Mouse (Mus musculus) cerebellum, adult 2 months (tissue): Measurements from ENCODE around the gene Bglap. TPM values are rescaled to one million over a fixed set of nuclear protein-coding genes. Genes with fewer than 3 reads are reported as not detected.
A peak's percentile ranks its signal among the peaks of the same experiment; 100 is the strongest.

Experiments
- DNase-seq, 2 experiments: peaks; one replicate each; pipeline ENCODE4 v3.0.0; 2021
- H3K27ac ChIP-seq: fragments of 200-500 bp; 2 replicates; pipeline ENCODE4 v1.5.1; 2012; ENCODE audit warnings: low read length, control low read depth, inconsistent platforms; ENCODE audit not compliant: insufficient read depth
- H3K27me3 ChIP-seq: fragments of 200-500 bp; 2 replicates; pipeline ENCODE4 v1.6.1; 2012; ENCODE audit warnings: inconsistent platforms, mild to moderate bottlenecking, low read length, moderate library complexity; ENCODE audit not compliant: control insufficient read depth, insufficient read depth
- H3K4me1 ChIP-seq: fragments of 200-500 bp; 2 replicates; pipeline ENCODE4 v1.6.1; 2011; ENCODE audit warnings: low read length; ENCODE audit not compliant: control insufficient read depth, insufficient read depth
- H3K4me3 ChIP-seq: fragments of 200-500 bp; replicated peaks from 2 replicates; pipeline ENCODE3; 2011; ENCODE audit warnings: mild to moderate bottlenecking, low read depth, low read length, control low read depth; ENCODE audit not compliant: insufficient read depth
- CTCF ChIP-seq: fragments of 200-500 bp; IDR thresholded peaks from 2 replicates; pipeline ENCODE4 v1.5.1; 2011; ENCODE audit warnings: low read depth, mild to moderate bottlenecking, control low read depth, low read length, moderate library complexity, borderline replicate concordance; ENCODE audit not compliant: insufficient read depth
- POLR2A ChIP-seq: fragments of 200-500 bp; IDR thresholded peaks from 2 replicates; pipeline ENCODE4 v1.6.1; 2011; ENCODE audit warnings: low read length, control low read depth, borderline replicate concordance; ENCODE audit not compliant: insufficient read depth
- WGBS: fragments of 180-500 bp; shearing (Covaris S2); methylation state at CpG from one replicate; pipeline ENCODE4 v1.1.7; 2018; 5-methylcytosine and 5-hydroxymethylcytosine counted together
- polyA plus RNA-seq: library from polyadenylated mRNA; depleted of rRNA; stranded (reverse); fragments of >200 nt; gene quantifications from 2 replicates; pipeline ENCODE4 v1.2.3, GENCODE M21; 2012

Bglap gene
- polyA plus RNA-seq, 1 experiment, result 0.57 TPM

DNA sequence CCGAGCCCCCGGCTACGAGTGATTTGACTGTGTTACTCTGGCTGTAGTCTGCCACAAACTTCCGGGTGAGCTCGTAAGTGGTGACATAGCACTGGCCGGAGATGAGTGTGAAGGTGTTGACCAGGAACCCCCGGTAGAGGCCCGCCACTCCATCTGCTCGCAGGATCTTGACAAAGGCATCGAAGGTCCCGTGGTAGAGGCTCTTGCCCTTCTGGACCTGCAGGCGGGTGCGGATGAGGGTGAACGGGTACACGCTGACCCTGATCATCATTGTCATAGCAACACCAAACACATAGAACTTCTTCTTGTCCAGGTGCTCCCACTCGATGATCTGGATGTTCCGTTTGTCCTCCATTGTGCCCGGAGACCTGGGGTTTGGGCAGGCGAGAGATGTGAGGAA lies 36.5 kb upstream of the Bglap start:
- TF ChIP-seq CTCF (no peak), POLR2A (no peak)
- no peak overlapping the region for H3K27ac ChIP-seq
- 90% methylated on average over 19 of the region's 19 CpGs for WGBS
- H3K27me3 ChIP-seq, result no peaks in the 10 kb centered on the region
- DNase-seq, result no peak
- H3K4me1 ChIP-seq, result peaks cover 48% of the 10 kb centered on the region
- H3K4me3 ChIP-seq, result no peak overlapping the region

DNA sequence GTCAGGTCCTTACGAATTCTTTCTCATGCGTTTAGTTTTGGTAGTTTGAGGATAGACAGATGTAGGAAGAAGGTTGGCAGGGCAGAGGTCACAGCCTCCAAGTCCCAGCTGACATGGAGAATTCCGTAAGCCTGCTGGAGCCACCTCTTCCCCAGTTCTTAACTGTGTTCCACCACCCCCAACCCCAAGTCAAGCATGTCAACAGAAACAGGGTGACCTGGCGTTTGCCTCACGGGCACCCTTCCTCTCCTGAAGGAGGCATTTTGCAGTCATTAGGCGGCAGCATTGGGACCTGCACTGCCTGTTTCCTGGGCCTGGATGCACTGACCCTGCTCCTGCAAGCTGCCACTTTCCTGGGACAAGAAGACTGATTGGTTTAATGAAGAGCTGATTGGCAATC lies 33.8 kb upstream of the Bglap start:
- no peak overlapping the region for H3K4me3 ChIP-seq
- H3K27me3 ChIP-seq, result no peaks in the 10 kb centered on the region
- 74% methylated on average over 6 of the region's 6 CpGs for WGBS
- DNase-seq, result no peak
- no peak overlapping the region for H3K27ac ChIP-seq
- TF ChIP-seq CTCF, result no peak
- no peak for TF ChIP-seq POLR2A
- H3K4me1 ChIP-seq, result peaks cover 58% of the 10 kb centered on the region

DNA sequence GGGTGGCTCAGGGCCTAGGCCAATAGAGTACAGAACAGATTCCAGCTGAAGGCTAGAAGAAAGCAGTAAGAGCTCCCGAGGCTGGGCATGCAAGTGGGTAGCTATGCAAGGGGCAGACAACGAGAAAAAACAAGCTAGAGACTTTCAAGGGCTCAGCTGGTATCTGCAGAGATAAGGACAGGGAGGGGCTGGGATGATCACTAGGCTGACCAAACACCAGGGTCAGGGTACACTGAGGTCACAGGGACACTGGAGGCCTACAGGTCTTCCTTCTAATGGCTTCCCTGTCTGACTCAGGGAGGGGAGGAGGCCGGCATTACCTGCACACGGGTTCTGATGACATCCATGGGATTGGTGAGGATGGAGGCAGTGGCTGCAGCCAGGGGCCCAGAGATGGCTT lies 31.4 kb upstream of the Bglap start:
- Histone ChIP-seq H3K27me3 (no peaks in the 10 kb centered on the region), H3K4me1 (peaks cover 49% of the 10 kb centered on the region), H3K27ac (no peak overlapping the region), H3K4me3 (no peak overlapping the region)
- no peak for TF ChIP-seq CTCF
- no peak for TF ChIP-seq POLR2A
- no peak for DNase-seq
- 87% methylated on average over 4 of the region's 4 CpGs for WGBS

DNA sequence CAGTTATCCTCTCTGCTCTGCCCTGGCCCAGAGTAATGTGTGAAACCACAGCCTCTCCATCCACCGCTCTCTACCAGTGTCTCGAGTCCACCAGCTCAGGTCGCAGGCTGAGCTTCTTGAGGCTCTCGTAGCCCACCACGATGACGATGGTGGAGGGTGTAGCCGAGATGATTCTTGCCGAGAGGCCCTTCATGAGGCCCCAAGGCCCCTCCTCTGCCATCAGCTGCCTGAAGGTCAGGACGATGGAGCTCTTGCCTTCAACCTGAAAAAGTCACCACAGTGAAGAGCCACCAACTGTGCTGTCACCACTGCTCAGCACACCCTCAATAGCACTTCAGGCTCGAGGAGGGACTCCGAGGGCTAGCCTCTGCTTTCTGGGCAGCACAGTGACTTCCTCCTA lies 28.4 kb upstream of the Bglap start:
- Histone ChIP-seq H3K4me1 (peaks cover 29% of the 10 kb centered on the region), H3K27ac (no peak overlapping the region), H3K27me3 (no peaks in the 10 kb centered on the region), H3K4me3 (no peak overlapping the region)
- no peak for TF ChIP-seq POLR2A
- no peak for TF ChIP-seq CTCF
- no peak for DNase-seq
- 85% methylated on average over 11 of the region's 11 CpGs for WGBS

DNA sequence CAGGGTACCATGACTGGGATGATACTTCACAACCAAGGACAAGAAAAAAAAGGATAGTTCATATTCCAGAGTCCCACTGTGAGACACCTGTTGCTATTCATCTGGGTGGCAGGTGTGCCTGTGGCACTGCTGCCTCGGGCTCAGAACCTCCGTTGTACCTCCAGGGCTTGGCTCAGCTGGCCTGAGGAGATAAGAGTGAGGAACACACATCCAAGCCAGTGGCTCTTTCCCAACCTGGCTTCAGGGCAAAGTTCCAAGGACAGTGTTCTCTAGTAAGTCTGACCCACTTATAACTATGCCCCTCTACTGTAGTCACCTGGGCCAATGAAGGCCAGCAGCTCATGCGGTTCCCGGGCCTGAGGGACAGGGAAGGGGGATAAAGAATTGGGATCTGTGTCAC lies 27.4 kb upstream of the Bglap start:
- H3K4me3 ChIP-seq, result no peak overlapping the region
- WGBS, result 23% methylated on average over 4 of the region's 4 CpGs
- no peak for TF ChIP-seq POLR2A
- TF ChIP-seq CTCF, result no peak
- peaks cover 26% of the 10 kb centered on the region for H3K4me1 ChIP-seq
- no peaks in the 10 kb centered on the region for H3K27me3 ChIP-seq
- no peak for DNase-seq
- H3K27ac ChIP-seq, result no peak overlapping the region

DNA sequence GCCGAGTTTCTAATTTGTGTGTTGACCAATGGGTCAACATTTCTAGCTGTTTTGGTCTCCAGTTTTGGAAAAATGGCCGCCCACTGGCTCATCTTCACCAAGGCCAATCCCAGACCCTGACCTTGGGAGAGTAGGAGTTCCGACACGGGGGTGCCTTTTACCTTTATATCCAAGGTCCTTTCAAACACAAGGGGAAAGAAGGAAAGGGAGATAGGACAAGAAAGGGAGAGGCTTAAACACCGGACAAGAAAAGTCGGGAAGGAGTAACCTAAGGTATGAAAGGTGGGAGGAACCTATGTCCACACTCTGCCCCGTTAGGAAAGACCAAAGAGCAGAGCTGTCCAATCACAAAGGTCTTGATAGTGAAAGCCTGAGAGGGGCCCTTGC lies 26.4 kb upstream of the Bglap start:
- DNase-seq, result no peak
- Histone ChIP-seq H3K27me3 (no peaks in the 10 kb centered on the region), H3K4me1 (peaks cover 18% of the 10 kb centered on the region), H3K4me3 (no peak overlapping the region), H3K27ac (no peak overlapping the region; the same call in 1 of the 2 replicates)
- 31% methylated on average over 7 of the region's 7 CpGs for WGBS
- TF ChIP-seq POLR2A (no peak), CTCF (no peak)

DNA sequence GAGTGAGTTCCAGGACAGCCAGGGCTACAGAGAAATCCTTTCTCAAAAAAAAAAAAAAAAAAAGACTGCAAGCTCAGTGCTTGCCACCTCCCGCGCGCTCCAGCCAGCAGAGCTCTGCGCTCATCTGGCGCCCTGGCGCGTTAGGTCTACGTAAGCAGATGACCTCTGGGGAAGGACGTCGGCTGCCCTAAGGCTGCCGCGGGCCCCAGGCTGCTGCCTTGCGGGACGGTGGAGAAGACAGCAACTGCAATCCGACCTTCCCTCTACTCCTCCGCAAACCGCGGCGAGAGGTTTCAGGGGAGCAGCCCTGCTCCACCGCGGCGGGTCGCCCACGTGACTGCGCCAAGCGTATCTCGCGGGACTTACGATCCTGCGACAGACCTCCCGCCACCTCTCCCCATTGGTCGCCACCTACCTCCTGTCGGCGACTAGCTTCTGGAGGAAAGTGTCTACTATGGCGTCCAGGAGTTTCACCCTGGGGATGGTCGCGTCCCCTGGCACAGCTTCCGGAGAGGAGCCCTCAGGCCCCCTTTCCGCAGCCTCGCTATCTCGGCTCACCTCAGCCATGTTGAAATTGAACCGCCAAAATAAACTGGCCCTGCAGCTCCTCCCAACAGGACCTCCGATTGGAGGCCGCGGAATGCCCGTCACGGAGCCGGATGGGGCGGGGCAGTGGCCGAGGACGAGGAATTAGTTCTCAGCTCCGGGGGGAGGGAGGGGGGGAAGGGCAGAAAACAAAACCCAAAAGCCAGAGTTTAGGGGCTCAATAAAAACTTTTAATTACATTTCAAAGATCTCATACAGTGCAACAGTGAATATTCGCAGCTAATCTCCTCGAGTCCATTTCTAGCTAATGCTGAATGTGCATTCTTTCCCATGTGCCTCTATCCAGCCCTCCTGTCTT lies 25.7 kb upstream of the Bglap start, which contains the start of gene Pmf1:
Gene Pmf1, minus strand, starts transcription at position 591 of the 904 bp plus-strand sequence.
- Histone ChIP-seq H3K27ac (peak within 1 kb of the TSS; percentile 77), H3K4me3 (peak within 1 kb of the TSS; percentile 72), H3K27me3 (no peaks in the 10 kb centered on the region), H3K4me1 (peaks cover 17% of the 10 kb centered on the region)
- WGBS, result under 1% methylated on average over 54 of the region's 54 CpGs
- DNase-seq, result peak; percentile 87 to 89
- TF ChIP-seq POLR2A (peak; percentile 85), CTCF (no peak)

DNA sequence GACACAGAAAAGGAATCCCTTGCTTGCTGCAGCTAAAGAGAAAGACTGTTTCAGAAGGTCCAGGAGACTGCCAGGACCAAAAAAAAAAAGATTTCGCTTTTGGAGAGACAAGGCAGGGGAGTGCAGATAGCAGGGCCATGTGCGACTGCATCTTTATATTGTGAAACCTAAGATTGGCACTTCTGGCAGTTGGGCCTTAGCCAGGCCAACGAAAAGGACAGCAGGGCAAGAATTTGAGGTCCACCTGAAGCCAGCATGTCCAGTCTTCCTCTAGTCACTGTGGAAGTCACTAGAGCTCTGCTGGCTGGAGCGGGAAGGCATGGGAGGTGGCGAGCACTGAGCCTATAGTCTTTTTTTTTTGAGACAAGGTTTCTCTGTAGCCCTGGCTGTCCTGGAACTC lies 24.7 kb upstream of the Bglap start:
- no peak for DNase-seq
- Histone ChIP-seq H3K4me1 (peaks cover 17% of the 10 kb centered on the region), H3K27ac (no peak overlapping the region), H3K4me3 (no peak overlapping the region), H3K27me3 (no peaks in the 10 kb centered on the region)
- no peak for TF ChIP-seq POLR2A
- TF ChIP-seq CTCF, result no peak
- 53% methylated on average over 5 of the region's 5 CpGs for WGBS
